In genomic region chr8:82864521-82864818, GRCm38 (mm10) we compare ENCODE assay signal across 8 mouse cellular contexts. TPM values are rescaled to one million over a fixed set of nuclear protein-coding genes. Genes with fewer than 3 reads are reported as not detected.
A peak's percentile ranks its signal among the peaks of the same experiment; 100 is the strongest.
DNase-seq lines count a peak whose midpoint lies in the region; ATAC-seq and TF ChIP-seq lines count a peak whose summit lies in the region.

No protein-coding gene starts in this region.

- DNase-seq in kidney, postnatal 36 days, result no peak
- DNase-seq in R1 (ENCODE audit: low read depth, low spot score), result peak; percentile 22
- no peak for DNase-seq in liver, embryonic 14.5 days (ENCODE audit: low read depth in 3 of 3, low spot score in 3 of 3)
- no peak for DNase-seq in T-cell, adult 2 months (ENCODE audit: low spot score)
- DNase-seq in right cerebral cortex, postnatal 10 days (ENCODE audit: low spot score in 2 of 2), result no peak
- DNase-seq in testis, postnatal 10 days (ENCODE audit: low spot score), result no peak

- peak overlapping the region; percentile 94 for H3K9ac ChIP-seq in kidney, embryonic 16.5 days (replicated peaks; ENCODE audit: low read length)
- H3K9ac ChIP-seq in liver, embryonic 14.5 days (replicated peaks), result no peak overlapping the region

- H3K9me3 ChIP-seq in kidney, embryonic 16.5 days (ENCODE audit: low read length), result no peaks in the 10 kb centered on the region
- no peaks in the 10 kb centered on the region for H3K9me3 ChIP-seq in liver, embryonic 14.5 days (ENCODE audit: control insufficient read depth, low read length)

- no peaks in the 10 kb centered on the region for H3K27me3 ChIP-seq in kidney, embryonic 16.5 days (ENCODE audit: insufficient read depth, low read length)
- peaks cover 19% of the 10 kb centered on the region for H3K27me3 ChIP-seq in liver, embryonic 14.5 days (ENCODE audit: control insufficient read depth, insufficient read depth, low read length)

- TF ChIP-seq EP300 in liver, embryonic 14.5 days (IDR thresholded peaks at IDR 0.05; ENCODE audit: low read depth), result no peak

- H3K36me3 ChIP-seq in kidney, embryonic 16.5 days (ENCODE audit: insufficient read depth, low read length), result no peaks in the 10 kb centered on the region
- no peaks in the 10 kb centered on the region for H3K36me3 ChIP-seq in liver, embryonic 14.5 days (replicated peaks; ENCODE audit: control insufficient read depth, insufficient read depth, low read depth)

- no peak; the same call in 1 of the 2 replicates for ATAC-seq in kidney, embryonic 16.5 days (ENCODE audit: low FRiP score, low TSS enrichment)
- ATAC-seq in granulocyte monocyte progenitor cell, adult 5-6 weeks (replicated peaks; ENCODE audit: poor library complexity, severe bottlenecking), result peak; percentile 14; the same call in 1 of the 2 replicates
- ATAC-seq in liver, embryonic 14.5 days (ENCODE audit: insufficient read depth), result no peak

- peak overlapping the region; percentile 82 for H3K27ac ChIP-seq in kidney, embryonic 16.5 days (ENCODE audit: low read length)
- no peak overlapping the region for H3K27ac ChIP-seq in liver, embryonic 14.5 days

- H3K4me2 ChIP-seq in kidney, embryonic 16.5 days (replicated peaks; ENCODE audit: low read depth, low read length), result peak overlapping the region; percentile 73
- peak overlapping the region; percentile 76 for H3K4me2 ChIP-seq in liver, embryonic 14.5 days (ENCODE audit: low read depth)

- under 1% methylated on average over 10 of the region's 10 CpGs for whole genome bisulfite sequencing in kidney, embryonic 16.5 days
- 3% methylated on average over 10 of the region's 10 CpGs for WGBS in liver, embryonic 14.5 days (ENCODE audit: insufficient replicate concordance)

- no peak for TF ChIP-seq CTCF in liver, embryonic 14.5 days (IDR thresholded peaks at IDR 0.05; ENCODE audit: low read depth)

- H3K4me3 ChIP-seq in kidney, embryonic 16.5 days (ENCODE audit: low read length), result peak overlapping the region; percentile 85
- peak overlapping the region; percentile 54 to 57 for H3K4me3 ChIP-seq in liver, embryonic 14.5 days (ENCODE audit: insufficient read depth in 1 of 2, low read depth in 2 of 2, low read length in 2 of 2)

- peaks cover 11% of the 10 kb centered on the region; the same call in 1 of the 2 replicates for H3K4me1 ChIP-seq in kidney, embryonic 16.5 days (ENCODE audit: insufficient read depth, low read length)
- no peaks in the 10 kb centered on the region for H3K4me1 ChIP-seq in liver, embryonic 14.5 days (replicated peaks; ENCODE audit: control insufficient read depth in 2 of 2, insufficient read depth in 2 of 2, low read length in 1 of 2)

RNA-seq across cellular contexts. Expression of gene Rnf150, which starts 1.3 kb away (rescaled TPM):
- polyA plus RNA-seq in kidney, embryonic 16.5 days (2015; fragmentation: Nextera tagmentation; extraction: Ambion mirVana), result 2.0 and 2.4 TPM in 2 replicates
- 0.69 and 1.8 TPM in 2 replicates for total RNA-seq in granulocyte monocyte progenitor cell, adult 5-6 weeks (2014; fragmentation: Nextera tagmentation)
- 0.26 and 0.78 TPM in 2 replicates for total RNA-seq in granulocyte monocyte progenitor cell, adult 5-6 weeks (2017)
- polyA plus RNA-seq in liver, embryonic 14.5 days (2012; rRNA removed), result 0.19 TPM in 2 replicates
- 0.04 and 0.17 TPM in 2 replicates for polyA plus RNA-seq in liver, embryonic 14.5 days (2014; fragmentation: Nextera tagmentation; extraction: Ambion mirVana)
